Mouse (Mus musculus) lung, embryonic 14.5 days (tissue): Measurements from ENCODE around the gene Gm20481. TPM values are rescaled to one million over a fixed set of nuclear protein-coding genes. Genes with fewer than 3 reads are reported as not detected.
"Not testable (repeated sequence)": the region's sequence is repeated elsewhere in the genome, so short reads cannot be mapped to it uniquely, and the experiment has no call there.

Experiments
- ATAC-seq: fragments of 200-750 bp; cut with Nextera tagmentation; 2 replicates; pipeline ENCODE4 v1.8.0; 2017; ENCODE audit warnings: mild to moderate bottlenecking, moderate TSS enrichment, moderate library complexity; ENCODE audit not compliant: insufficient read depth
- DNase-seq: peaks from one replicate; pipeline ENCODE4 v3.0.0-alpha.2; 2015
- H3K27ac ChIP-seq: fragments of 300-500 bp; sonication (generic); 2 replicates; pipeline ENCODE4 v1.5.1; 2014; ENCODE audit warnings: low read depth, mild to moderate bottlenecking, moderate library complexity
- H3K27me3 ChIP-seq: fragments of 300-500 bp; sonication (generic); 2 replicates; pipeline ENCODE4 v1.6.1; 2014; ENCODE audit warnings: low read length, control low read depth; ENCODE audit not compliant: insufficient read depth
- H3K36me3 ChIP-seq: fragments of 300-500 bp; sonication (generic); 2 replicates; pipeline ENCODE4 v1.6.1; 2014; ENCODE audit warnings: control low read depth; ENCODE audit not compliant: insufficient read depth
- H3K4me1 ChIP-seq: fragments of 300-500 bp; sonication (generic); 2 replicates; pipeline ENCODE4 v1.6.1; 2014; ENCODE audit warnings: antibody characterized with exemption, control low read depth; ENCODE audit not compliant: insufficient read depth
- H3K4me2 ChIP-seq: fragments of 300-500 bp; sonication (generic); 2 replicates; pipeline ENCODE4 v1.6.1; 2014; ENCODE audit warnings: mild to moderate bottlenecking
- H3K4me3 ChIP-seq: fragments of 300-500 bp; sonication (generic); 2 replicates; pipeline ENCODE4 v1.5.1; 2014; ENCODE audit warnings: low read depth, low read length
- H3K9ac ChIP-seq: fragments of 300-500 bp; sonication (generic); 2 replicates; pipeline ENCODE4 v1.6.1; 2014
- H3K9me3 ChIP-seq: fragments of 300-500 bp; sonication (generic); 2 replicates; pipeline ENCODE4 v1.6.1; 2016; ENCODE audit warnings: low read depth, low read length, control low read depth
- CTCF ChIP-seq: IDR thresholded peaks from 2 replicates; pipeline ENCODE4 v1.5.1; 2016; ENCODE audit warnings: antibody characterized with exemption, low read depth
- WGBS: fragments of 180-500 bp; shearing (Covaris S2); extraction: QIAGEN DNeasy Blood & Tissue Kit; methylation state at CpG from one replicate; pipeline ENCODE4 v1.1.7; 2014; 5-methylcytosine and 5-hydroxymethylcytosine counted together
- polyA plus RNA-seq: library from polyadenylated mRNA; unstranded; fragments of >200 nt; fragmentation: Nextera tagmentation; extraction: Ambion mirVana; gene quantifications from 2 replicates; pipeline ENCODE4 v1.2.1, GENCODE M21; 2014

The Gm20481 gene
- polyA plus RNA-seq, 1 experiment from 2014 or later, result not detected

GRCm38 (mm10) chr17:34959881-34960515 is 9.7 kb upstream of the Gm20481 start:
- no peaks in the 10 kb centered on the region for H3K4me1 ChIP-seq
- H3K36me3 ChIP-seq, result no peaks in the 10 kb centered on the region
- H3K9ac ChIP-seq, result peak overlapping the region; percentile 63
- H3K4me2 ChIP-seq, result peak overlapping the region; percentile 79
- peaks cover 7% of the 10 kb centered on the region; the same call in 1 of the 2 replicates for H3K27me3 ChIP-seq
- no peak for TF ChIP-seq CTCF
- DNase-seq (peak; percentile 54), ATAC-seq (peak; percentile 35; the same call in 1 of the 2 replicates)
- H3K27ac ChIP-seq, result peak overlapping the region; percentile 96
- H3K4me3 ChIP-seq, result peak overlapping the region; percentile 41
- WGBS, result 10% methylated on average over 12 of the region's 12 CpGs
- H3K9me3 ChIP-seq, result no peaks in the 10 kb centered on the region

DNA sequence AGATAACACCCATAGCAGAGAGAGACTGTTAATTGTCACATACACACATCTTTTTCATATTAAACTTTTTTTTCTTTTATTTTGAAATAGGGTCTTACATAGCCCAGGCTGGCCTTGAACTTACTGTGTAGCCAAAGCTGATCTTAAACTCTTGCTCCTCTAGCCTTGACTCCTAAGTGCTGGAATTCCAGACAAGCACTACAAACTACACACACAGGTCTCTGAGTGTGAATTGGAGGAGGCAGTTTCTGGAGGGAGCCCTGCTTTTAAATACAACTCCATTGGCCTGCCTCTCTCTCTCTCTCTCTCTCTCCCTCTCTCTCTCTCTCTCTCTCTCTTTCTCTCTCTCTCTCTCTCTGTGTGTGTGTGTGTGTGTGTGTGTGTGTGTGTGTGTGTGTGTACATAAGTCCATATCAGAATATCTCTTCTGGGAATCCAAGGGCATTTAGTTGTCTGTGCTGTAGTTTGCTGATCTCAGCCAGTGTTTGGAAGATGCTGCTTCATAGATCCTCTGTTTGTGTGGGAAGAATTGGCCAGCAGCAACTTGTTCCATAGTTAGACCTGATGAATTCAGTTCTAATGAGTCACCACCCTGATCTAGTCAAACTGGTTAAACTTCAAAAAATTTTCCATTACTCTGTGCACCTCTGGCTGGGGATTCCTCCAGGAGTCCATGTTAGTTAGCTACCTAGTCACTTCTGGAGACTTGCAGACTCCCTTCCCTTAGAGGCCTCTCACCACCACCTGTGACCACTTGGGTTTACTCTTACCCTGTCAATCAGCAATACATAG is 8.8 kb upstream of the Gm20481 start:
- no peak for TF ChIP-seq CTCF
- DNase-seq (no peak), ATAC-seq (no peak)
- H3K36me3 ChIP-seq, result no peaks in the 10 kb centered on the region
- no peak overlapping the region; the same call in 1 of the 2 replicates for H3K4me2 ChIP-seq
- no peaks in the 10 kb centered on the region for H3K9me3 ChIP-seq
- H3K27ac ChIP-seq, result no peak overlapping the region
- no peaks in the 10 kb centered on the region for H3K4me1 ChIP-seq
- H3K27me3 ChIP-seq, result peaks cover 4% of the 10 kb centered on the region; the same call in 1 of the 2 replicates
- H3K9ac ChIP-seq, result no peak overlapping the region
- H3K4me3 ChIP-seq, result no peak overlapping the region

DNA sequence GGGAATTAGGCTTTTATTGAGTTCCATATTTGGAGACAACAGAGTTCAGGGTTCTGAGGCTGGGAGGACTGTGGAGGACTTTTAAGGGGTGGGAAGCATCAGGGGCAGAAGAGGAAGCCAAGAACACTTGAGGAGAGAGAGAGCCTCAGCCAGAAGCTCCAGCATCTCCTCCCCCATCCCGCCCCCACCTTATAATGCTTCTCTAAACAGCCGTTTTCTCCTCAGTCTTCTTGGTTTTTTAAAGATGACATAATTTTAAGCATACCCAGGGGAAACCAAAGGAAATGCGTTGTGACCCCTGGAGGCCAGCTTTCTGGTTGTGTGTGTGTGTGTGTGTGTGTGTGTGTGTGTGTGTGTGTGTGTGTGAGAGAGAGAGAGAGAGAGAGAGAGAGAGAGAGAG is 7.6 kb upstream of the Gm20481 start:
- no peak for ATAC-seq

DNA sequence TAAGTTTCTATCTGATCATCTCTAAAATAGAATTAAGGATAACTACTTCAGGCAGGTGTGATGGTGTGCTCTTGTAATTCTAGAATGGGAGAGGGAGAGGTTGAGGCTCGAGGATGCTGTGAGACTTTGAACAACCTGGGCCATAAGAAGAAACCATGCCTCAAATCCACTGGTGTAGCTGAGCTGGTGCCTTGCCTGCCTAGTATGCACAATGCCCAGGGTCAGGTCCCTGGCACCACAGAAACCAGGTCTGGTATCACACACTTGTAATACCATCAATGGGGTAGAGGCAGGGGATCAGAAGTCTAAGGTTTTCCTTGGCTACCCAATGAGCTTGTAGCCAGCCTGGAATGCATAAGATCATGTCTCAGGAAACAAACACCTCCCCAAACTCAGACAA is 6.9 kb upstream of the Gm20481 start:
- Histone ChIP-seq H3K27me3 (peaks cover 4% of the 10 kb centered on the region), H3K9ac (no peak overlapping the region), H3K27ac (no peak overlapping the region), H3K4me1 (no peaks in the 10 kb centered on the region), H3K4me2 (no peak overlapping the region), H3K36me3 (no peaks in the 10 kb centered on the region), H3K4me3 (no peak overlapping the region), H3K9me3 (no peaks in the 10 kb centered on the region)
- DNase-seq, result no peak
- WGBS, result 68% methylated on average over 1 of the region's 1 CpGs
- no peak for TF ChIP-seq CTCF
- ATAC-seq, result no peak

More for the DNA sequence above, 7.6 kb upstream of the Gm20481 start:
- Histone ChIP-seq H3K4me2 (no peak overlapping the region), H3K27ac (no peak overlapping the region), H3K4me3 (no peak overlapping the region), H3K27me3 (no peaks in the 10 kb centered on the region), H3K9me3 (no peaks in the 10 kb centered on the region), H3K36me3 (no peaks in the 10 kb centered on the region), H3K4me1 (no peaks in the 10 kb centered on the region), H3K9ac (no peak overlapping the region)
- WGBS, result 30% methylated on average over 3 of the region's 3 CpGs
- TF ChIP-seq CTCF, result no peak
- DNase-seq, result no peak

DNA sequence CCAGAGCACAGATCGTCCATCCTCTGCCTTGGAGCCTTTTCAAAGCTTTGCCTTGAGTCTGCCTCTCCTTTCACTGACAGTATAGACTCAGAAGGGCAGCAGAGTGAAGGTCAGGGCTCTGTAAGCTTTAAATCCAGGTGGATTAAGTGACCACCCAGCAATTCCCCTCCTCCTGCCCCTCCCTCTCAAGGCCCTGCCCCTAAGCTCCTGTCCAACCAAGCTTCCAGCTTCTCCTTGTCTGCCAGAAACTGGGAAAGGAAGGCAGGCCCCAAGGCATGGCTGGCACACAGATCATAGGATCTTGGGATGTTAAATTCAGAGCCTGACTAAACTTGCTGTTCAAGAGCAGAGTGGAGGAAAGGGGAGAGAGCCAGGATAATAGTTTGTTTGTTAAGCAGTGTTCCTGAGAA is 5.1 kb upstream of the Gm20481 start:
- H3K4me3 ChIP-seq, result no peak overlapping the region
- H3K9me3 ChIP-seq, result no peaks in the 10 kb centered on the region
- DNase-seq (no peak), ATAC-seq (no peak)
- 15% methylated on average over 1 of the region's 1 CpGs for WGBS
- no peak overlapping the region for H3K27ac ChIP-seq
- H3K9ac ChIP-seq, result peak overlapping the region; percentile 18; the same call in 1 of the 2 replicates
- H3K4me1 ChIP-seq, result no peaks in the 10 kb centered on the region
- no peak for TF ChIP-seq CTCF
- H3K36me3 ChIP-seq, result no peaks in the 10 kb centered on the region
- H3K27me3 ChIP-seq, result peaks cover 22% of the 10 kb centered on the region
- no peak overlapping the region for H3K4me2 ChIP-seq

DNA sequence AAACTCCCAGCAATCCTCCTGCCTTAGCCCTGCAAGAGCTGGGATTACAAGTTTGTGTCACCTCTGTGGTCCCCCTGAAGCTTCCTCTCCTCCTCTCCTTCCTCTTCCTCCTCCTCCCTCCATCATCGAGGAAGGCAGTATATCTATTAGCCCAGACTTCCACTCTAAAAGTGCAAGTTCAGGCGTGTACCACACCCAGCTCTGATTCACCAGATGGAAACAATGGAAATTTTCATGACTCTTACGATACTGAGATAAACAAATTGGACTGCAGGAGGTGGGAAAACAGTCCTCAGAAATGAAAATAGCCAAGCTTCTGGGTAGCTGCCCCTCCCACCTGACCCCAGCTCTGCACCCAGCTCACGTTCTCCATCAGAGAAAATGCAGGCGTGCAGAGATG is 4.1 kb upstream of the Gm20481 start:
- DNase-seq (no peak), ATAC-seq (no peak)
- no peak overlapping the region for H3K9ac ChIP-seq
- H3K4me1 ChIP-seq, result no peaks in the 10 kb centered on the region
- peaks cover 25% of the 10 kb centered on the region for H3K27me3 ChIP-seq
- no peaks in the 10 kb centered on the region for H3K36me3 ChIP-seq
- H3K27ac ChIP-seq, result no peak overlapping the region
- H3K9me3 ChIP-seq, result no peaks in the 10 kb centered on the region
- 61% methylated on average over 5 of the region's 5 CpGs for WGBS
- H3K4me2 ChIP-seq, result no peak overlapping the region
- TF ChIP-seq CTCF, result no peak
- H3K4me3 ChIP-seq, result no peak overlapping the region

GRCm38 (mm10) chr17:34970850-34971249 is 1.1 kb downstream of the Gm20481 start:
- H3K36me3 ChIP-seq, H3K4me1 ChIP-seq, ATAC-seq, H3K9ac ChIP-seq, H3K9me3 ChIP-seq, DNase-seq, H3K4me2 ChIP-seq, H3K27ac ChIP-seq, H3K4me3 ChIP-seq: not testable (repeated sequence)
- H3K27me3 ChIP-seq, result peaks cover 25% of the 10 kb centered on the region
- 33% methylated on average over 21 of the region's 37 CpGs for WGBS

GRCm38 (mm10) chr17:34971694-34972068 is 2.0 kb downstream of the Gm20481 start:
- WGBS, result 0% methylated on average over 28 of the region's 43 CpGs

DNA sequence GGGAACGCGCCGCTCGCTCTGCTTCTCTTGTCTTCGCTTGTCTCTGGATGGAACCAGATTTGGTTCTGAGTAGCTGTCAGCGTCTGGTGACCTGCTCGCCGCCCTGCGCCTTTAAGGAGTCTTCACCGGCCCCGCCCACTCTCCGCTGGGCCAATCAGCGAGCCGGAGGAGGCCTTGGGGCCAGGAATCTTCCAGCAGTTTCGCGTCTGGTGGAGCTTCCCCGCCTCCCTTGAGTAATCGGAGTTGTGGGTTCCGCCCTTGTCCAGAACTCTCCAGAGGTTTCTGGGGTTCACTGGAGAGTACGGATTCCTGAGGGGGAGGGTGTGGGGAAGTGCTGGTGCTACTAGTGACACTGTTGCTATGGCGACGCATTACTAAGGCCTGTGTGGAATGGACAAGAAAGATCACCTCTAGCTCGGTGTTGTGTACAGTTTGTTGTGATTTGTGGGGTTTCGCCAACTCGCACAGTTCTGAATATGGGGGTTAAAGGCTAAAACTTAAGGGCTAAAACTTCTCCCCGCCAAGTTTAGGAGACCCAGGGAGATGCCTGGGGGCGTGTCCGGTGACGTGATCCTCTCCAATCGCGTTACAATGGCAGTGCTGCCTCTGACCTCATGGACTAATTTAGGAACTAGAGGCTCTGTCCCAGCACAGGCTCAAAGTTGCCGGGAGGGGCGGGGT is 2.5 kb downstream of the Gm20481 start, which contains the start of the genes Hspa1a and Hspa1l:
TSS of gene Hspa1a (minus strand) at position 88 of the 681 bp plus-strand sequence.
TSS of gene Hspa1l (plus strand) at position 635 of the 681 bp plus-strand sequence.
- not testable (repeated sequence) for H3K9me3 ChIP-seq, H3K36me3 ChIP-seq, H3K4me1 ChIP-seq
- 0 out of 2 replicates have a peak within 1 kb of the TSS, but pooled peaks have one; percentile 40 for H3K27ac ChIP-seq
- DNase-seq (peak; percentile 85), ATAC-seq (peak; percentile 94)
- peaks cover 25% of the 10 kb centered on the region for H3K27me3 ChIP-seq
- H3K4me2 ChIP-seq, result peak within 1 kb of the TSS; percentile 82
- WGBS, result 2% methylated on average over 30 of the region's 33 CpGs
- peak within 1 kb of the TSS; percentile 33 for H3K4me3 ChIP-seq
- peak within 1 kb of the TSS; percentile 38 for H3K9ac ChIP-seq

More at GRCm38 (mm10) chr17:34971694-34972068, 2.0 kb downstream of the Gm20481 start:
- peak overlapping the region; percentile 82 for H3K4me2 ChIP-seq
- peaks cover 25% of the 10 kb centered on the region for H3K27me3 ChIP-seq
- DNase-seq, H3K4me1 ChIP-seq, H3K9ac ChIP-seq, H3K27ac ChIP-seq, H3K36me3 ChIP-seq, ATAC-seq, H3K9me3 ChIP-seq: not testable (repeated sequence)
- peak overlapping the region; percentile 33; the same call in 1 of the 2 replicates for H3K4me3 ChIP-seq
